Mouse (Mus musculus) olfactory bulb, adult 2 months (tissue): ENCODE results near the gene Foxj2.

Experiments used
- CTCF ChIP-seq: fragments of 200-500 bp; IDR thresholded peaks from 2 replicates; pipeline ENCODE4 v1.5.1; 2012; ENCODE audit warnings: low read depth, mild to moderate bottlenecking, low read length, moderate library complexity; ENCODE audit not compliant: insufficient read depth
- POLR2A ChIP-seq: fragments of 200-500 bp; IDR thresholded peaks from 2 replicates; pipeline ENCODE4 v1.6.1; 2012; ENCODE audit warnings: mild to moderate bottlenecking, low read depth, low read length, moderate library complexity; ENCODE audit not compliant: insufficient read depth

- no peak for TF ChIP-seq POLR2A
- no peak for TF ChIP-seq CTCF
These were observed 36.2 kb downstream of the Foxj2 start, which contains the start of gene C3ar1 for GRCm38 (mm10) chr6:122855955-122856354.
